Comparison of ENCODE assay signal across 8 mouse cellular contexts in genomic region chr11:88404816-88405613, GRCm38 (mm10).
DNase-seq lines count a peak whose midpoint lies in the region; ATAC-seq and TF ChIP-seq lines count a peak whose summit lies in the region.

No protein-coding gene starts in this region.

- H3K4me2 ChIP-seq in forebrain, embryonic 12.5 days = peak overlapping the region; percentile 30
- H3K4me2 ChIP-seq in heart, embryonic 14.5 days (ENCODE audit: low read length) = peak overlapping the region; percentile 55
- 0 out of 2 replicates have a peak overlapping the region, but pooled peaks have one; percentile 5 for H3K4me2 ChIP-seq in kidney, embryonic 16.5 days (replicated peaks; ENCODE audit: low read depth, low read length)
- 0 out of 2 replicates have a peak overlapping the region, but pooled peaks have one; percentile 3 for H3K4me2 ChIP-seq in limb, embryonic 14.5 days (replicated peaks; ENCODE audit: low read depth, low read length, severe bottlenecking)

- 27% methylated on average over 17 of the region's 17 CpGs for WGBS in forebrain, embryonic 12.5 days
- 14% methylated on average over 17 of the region's 17 CpGs for WGBS in heart, embryonic 14.5 days
- 27% methylated on average over 17 of the region's 17 CpGs for WGBS in kidney, embryonic 16.5 days
- 24% methylated on average over 17 of the region's 17 CpGs for WGBS in limb, embryonic 14.5 days

- H3K4me3 ChIP-seq in forebrain, embryonic 12.5 days (replicated peaks) = no peak overlapping the region
- peak overlapping the region in 1 of 2 experiments; percentile 8; a peak in 1 of 4 replicates for H3K4me3 ChIP-seq in heart, embryonic 14.5 days (ENCODE audit: control insufficient read depth in 1 of 2, insufficient read depth in 1 of 2, low read depth in 1 of 2, low read length in 2 of 2)
- no peak overlapping the region for H3K4me3 ChIP-seq in kidney, embryonic 16.5 days (ENCODE audit: low read length)
- no peak overlapping the region for H3K4me3 ChIP-seq in limb, embryonic 14.5 days (replicated peaks; ENCODE audit: low read length)

- peak overlapping the region; percentile 17; the same call in 1 of the 2 replicates for H3K9ac ChIP-seq in forebrain, embryonic 12.5 days
- H3K9ac ChIP-seq in heart, embryonic 14.5 days (ENCODE audit: low read length) = peak overlapping the region; percentile 54
- H3K9ac ChIP-seq in kidney, embryonic 16.5 days (replicated peaks; ENCODE audit: low read length) = no peak overlapping the region; the same call in 1 of the 2 replicates
- no peak overlapping the region for H3K9ac ChIP-seq in limb, embryonic 14.5 days (ENCODE audit: low read depth, low read length, severe bottlenecking)

- no peaks in the 10 kb centered on the region for H3K27me3 ChIP-seq in forebrain, embryonic 12.5 days
- no peaks in the 10 kb centered on the region for H3K27me3 ChIP-seq in heart, embryonic 14.5 days (ENCODE audit: control insufficient read depth, insufficient read depth, low read length)
- no peaks in the 10 kb centered on the region for H3K27me3 ChIP-seq in kidney, embryonic 16.5 days (ENCODE audit: insufficient read depth, low read length)
- no peaks in the 10 kb centered on the region for H3K27me3 ChIP-seq in limb, embryonic 14.5 days (ENCODE audit: control insufficient read depth, insufficient read depth, low read length)

- ATAC-seq in forebrain, embryonic 12.5 days (ENCODE audit: low FRiP score) = peak; percentile 47; the same call in 1 of the 2 replicates
- ATAC-seq in heart, embryonic 14.5 days (ENCODE audit: insufficient number of reproducible peaks, insufficient read depth, low FRiP score, low read depth) = peak; percentile 57; the same call in 1 of the 2 replicates
- peak; percentile 43; the same call in 1 of the 2 replicates for ATAC-seq in kidney, embryonic 16.5 days (ENCODE audit: low FRiP score, low TSS enrichment)
- peak; percentile 47 for ATAC-seq in limb, embryonic 14.5 days (ENCODE audit: low FRiP score, low read depth)

- DNase-seq in cerebellum, adult 11-12 months = peak; percentile 63
- peak; percentile 33 for DNase-seq in limb, embryonic 14.5 days (ENCODE audit: low spot score)
- peak; percentile 80 for DNase-seq in right cerebral cortex, adult 18-20 months
- DNase-seq in spleen, adult 12 weeks (ENCODE audit: low spot score) = no peak
- DNase-seq in adrenal gland, adult 8-10 months = no peak

- H3K4me1 ChIP-seq in forebrain, embryonic 12.5 days = peaks cover 85% of the 10 kb centered on the region
- H3K4me1 ChIP-seq in heart, embryonic 14.5 days (ENCODE audit: control insufficient read depth in 2 of 2, insufficient read depth in 2 of 2, low read length in 2 of 2) = peaks cover 58 to 81% of the 10 kb centered on the region in 2 experiments
- H3K4me1 ChIP-seq in kidney, embryonic 16.5 days (ENCODE audit: insufficient read depth, low read length) = peaks cover 35% of the 10 kb centered on the region
- peaks cover 19% of the 10 kb centered on the region for H3K4me1 ChIP-seq in limb, embryonic 14.5 days (ENCODE audit: control insufficient read depth, insufficient read depth, low read length)

- H3K36me3 ChIP-seq in forebrain, embryonic 12.5 days (replicated peaks) = peaks cover 22% of the 10 kb centered on the region
- H3K36me3 ChIP-seq in heart, embryonic 14.5 days (ENCODE audit: control insufficient read depth, insufficient read depth, low read length) = peaks cover 2% of the 10 kb centered on the region; the same call in 1 of the 2 replicates
- no peaks in the 10 kb centered on the region; the same call in 1 of the 2 replicates for H3K36me3 ChIP-seq in kidney, embryonic 16.5 days (ENCODE audit: insufficient read depth, low read length)
- 0 out of 2 replicates have a peak, but pooled peaks cover under 1% of the 10 kb centered on the region for H3K36me3 ChIP-seq in limb, embryonic 14.5 days (ENCODE audit: control insufficient read depth, insufficient read depth, low read length)

- no peaks in the 10 kb centered on the region for H3K9me3 ChIP-seq in forebrain, embryonic 12.5 days
- no peaks in the 10 kb centered on the region for H3K9me3 ChIP-seq in heart, embryonic 14.5 days (ENCODE audit: control insufficient read depth, low read length)
- no peaks in the 10 kb centered on the region for H3K9me3 ChIP-seq in kidney, embryonic 16.5 days (ENCODE audit: low read length)
- no peaks in the 10 kb centered on the region for H3K9me3 ChIP-seq in limb, embryonic 14.5 days (ENCODE audit: control insufficient read depth, low read length)

- TF ChIP-seq POLR2A in limb, embryonic 14.5 days (IDR thresholded peaks at IDR 0.05; ENCODE audit: borderline replicate concordance, extremely low read depth, insufficient read depth, insufficient read length) = no peak

- H3K27ac ChIP-seq in forebrain, embryonic 12.5 days = peak overlapping the region; percentile 89
- peak overlapping the region; percentile 98 for H3K27ac ChIP-seq in heart, embryonic 14.5 days (replicated peaks in 1 of 2; ENCODE audit: control insufficient read depth in 1 of 2, insufficient read depth in 1 of 2, low read depth in 2 of 2, low read length in 2 of 2)
- peak overlapping the region; percentile 54; the same call in 1 of the 2 replicates for H3K27ac ChIP-seq in kidney, embryonic 16.5 days (ENCODE audit: low read length)
- H3K27ac ChIP-seq in limb, embryonic 14.5 days (replicated peaks; ENCODE audit: low read depth, low read length) = peak overlapping the region; percentile 26; the same call in 1 of the 2 replicates

Comparison
In these comparisons a context has a peak if more than half of its experiments do, and no peak if none do; other contexts are left out.
1. DNase-seq: peak in cerebellum, adult 11-12 months (single experiment), limb, embryonic 14.5 days (single experiment) and right cerebral cortex, adult 18-20 months (single experiment); none in spleen, adult 12 weeks (single experiment) and adrenal gland, adult 8-10 months (single experiment).
2. H3K27ac ChIP-seq: peak in every context shown above with its lines; median percentile 98 in heart, embryonic 14.5 days; 89 in forebrain, embryonic 12.5 days; 54 in kidney, embryonic 16.5 days; 26 in limb, embryonic 14.5 days.
3. H3K4me2 ChIP-seq: peak in every context shown above with its lines; median percentile 55 in heart, embryonic 14.5 days; 30 in forebrain, embryonic 12.5 days; 5 in kidney, embryonic 16.5 days; 3 in limb, embryonic 14.5 days.
4. H3K9ac ChIP-seq: peak in forebrain, embryonic 12.5 days (single experiment) and heart, embryonic 14.5 days (single experiment); none in kidney, embryonic 16.5 days (single experiment) and limb, embryonic 14.5 days (single experiment).
5. Peak in every context shown above with its lines, with median percentiles within 50 percentile points of each other: ATAC-seq.